Mouse (Mus musculus) layer of hippocampus, adult 18-20 months (tissue): ENCODE data around the gene Olfr164. TPM values are rescaled to one million over a fixed set of nuclear protein-coding genes. Genes with fewer than 3 reads are reported as not detected.

ENCODE experiments used
- DNase-seq, 2 experiments: peaks; one replicate each; pipeline ENCODE4 v3.0.0; 2022; ENCODE audit warnings: low spot score in 2 of 2
- long read RNA-seq: library from polyadenylated mRNA; stranded (forward); transcript quantifications from one replicate; pipeline ENCODE4 v2.0.0, GENCODE M21; 2021
- microRNA-seq, 2 experiments: library from miRNA; unstranded; fragments of <30 nt; microRNA quantifications; one replicate each; pipeline ENCODE4 v1.2.0; 2021
- total RNA-seq, 2 experiments: library from RNA; stranded (reverse); gene quantifications; 2 replicates each; pipeline ENCODE4 v1.2.3; 2021

The Olfr164 gene
- not detected for total RNA-seq
- long read RNA-seq = 0 reads

DNA sequence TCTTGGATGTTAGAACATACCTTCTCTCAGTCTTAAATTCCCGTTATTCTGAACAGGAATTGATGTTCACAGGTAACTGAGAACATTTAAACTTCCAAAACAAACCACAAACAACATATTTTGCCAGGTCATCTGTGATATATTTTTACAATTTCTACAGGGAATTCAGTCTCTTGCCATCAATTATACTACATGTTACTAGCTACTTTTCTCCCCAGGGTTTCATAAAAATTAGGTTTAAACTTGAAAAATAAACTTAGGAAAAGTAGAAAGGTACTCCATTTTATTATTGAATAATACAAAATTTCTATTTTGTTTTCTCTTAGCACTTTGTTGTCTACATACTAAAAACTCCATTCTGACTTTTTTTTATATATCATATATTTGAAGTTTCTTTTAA, at the start of gene Olfr164:
Gene Olfr164 (minus strand): TSS at position 101 of the 400 bp plus-strand sequence.
- DNase-seq = no peak

DNA sequence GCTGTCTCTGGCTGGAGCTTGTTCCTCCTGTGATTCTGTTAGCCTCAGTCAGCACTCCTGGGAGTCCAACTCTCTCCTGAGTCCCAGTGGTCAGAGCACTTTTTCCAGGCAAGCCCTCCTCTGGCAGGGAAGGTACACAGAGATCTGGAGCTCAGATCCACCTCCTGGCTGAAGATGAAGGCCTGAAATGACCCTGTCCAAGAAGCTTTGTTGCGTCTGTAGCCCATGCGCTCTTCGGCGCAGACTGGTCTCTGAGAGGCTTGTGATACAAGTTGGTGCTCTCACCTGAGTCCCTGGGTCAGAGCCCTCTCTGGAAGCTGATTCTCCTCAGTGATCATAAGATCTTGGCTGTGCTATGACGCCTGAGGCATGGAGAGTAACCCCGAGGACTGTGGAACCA, 35.2 kb upstream of the Olfr164 start:
- no peak for DNase-seq

DNA sequence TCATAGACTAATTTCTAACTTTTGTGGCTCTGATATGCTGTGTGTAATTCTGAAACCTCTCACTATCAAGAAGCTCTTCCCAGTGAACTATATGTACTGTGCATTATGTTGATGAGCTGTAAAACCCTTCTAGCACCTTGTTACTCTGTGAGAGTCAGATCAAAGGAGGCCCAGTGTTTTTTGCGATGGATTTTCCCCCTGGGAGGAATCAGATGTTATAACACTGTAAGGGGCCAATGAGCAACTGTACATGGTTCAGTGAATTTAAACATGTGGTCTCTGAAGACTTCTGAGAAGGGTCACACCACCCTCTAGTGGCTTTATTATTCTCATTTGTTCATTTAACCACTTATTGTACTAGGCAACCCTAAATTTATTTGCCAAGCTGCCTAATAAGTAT, 50.6 kb downstream of the Olfr164 start:
- DNase-seq = no peak

DNA sequence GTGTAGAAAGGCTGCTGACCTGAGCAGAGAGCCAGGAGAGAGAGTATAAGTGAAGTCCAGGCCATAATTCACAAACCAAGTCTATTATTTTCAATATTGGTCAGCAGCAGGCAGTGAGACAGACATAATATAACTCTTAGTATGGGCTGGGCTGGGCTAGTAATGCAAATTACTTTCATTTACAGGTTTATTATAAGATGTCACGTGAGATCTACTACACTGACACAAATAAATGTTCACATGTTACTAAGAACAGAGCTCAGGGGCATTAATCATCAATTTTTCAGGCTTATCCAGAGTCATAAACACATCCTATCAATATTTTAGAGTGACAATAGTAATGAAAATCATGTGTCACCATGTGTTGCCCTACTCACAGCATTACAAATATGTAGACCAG, 53.1 kb downstream of the Olfr164 start:
- no peak for DNase-seq

DNA sequence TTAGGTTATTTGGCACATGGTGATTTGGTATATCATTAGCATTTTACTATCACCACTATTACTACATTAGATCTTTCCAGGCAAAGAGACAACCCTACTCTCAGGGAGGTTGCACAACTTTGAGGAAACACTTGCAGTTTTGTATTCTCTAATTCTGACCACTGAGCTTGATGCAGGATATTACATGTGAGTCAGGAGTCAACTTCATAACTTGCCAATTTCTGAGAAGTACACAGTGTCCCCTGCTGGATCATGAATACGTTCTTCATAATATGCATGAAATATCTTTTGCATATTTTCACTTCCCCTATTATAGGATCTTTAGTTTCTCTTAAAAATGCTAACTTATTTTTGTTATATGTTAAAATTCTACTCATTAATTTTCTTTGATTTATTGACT, 68.0 kb downstream of the Olfr164 start:
- no peak for DNase-seq

DNA sequence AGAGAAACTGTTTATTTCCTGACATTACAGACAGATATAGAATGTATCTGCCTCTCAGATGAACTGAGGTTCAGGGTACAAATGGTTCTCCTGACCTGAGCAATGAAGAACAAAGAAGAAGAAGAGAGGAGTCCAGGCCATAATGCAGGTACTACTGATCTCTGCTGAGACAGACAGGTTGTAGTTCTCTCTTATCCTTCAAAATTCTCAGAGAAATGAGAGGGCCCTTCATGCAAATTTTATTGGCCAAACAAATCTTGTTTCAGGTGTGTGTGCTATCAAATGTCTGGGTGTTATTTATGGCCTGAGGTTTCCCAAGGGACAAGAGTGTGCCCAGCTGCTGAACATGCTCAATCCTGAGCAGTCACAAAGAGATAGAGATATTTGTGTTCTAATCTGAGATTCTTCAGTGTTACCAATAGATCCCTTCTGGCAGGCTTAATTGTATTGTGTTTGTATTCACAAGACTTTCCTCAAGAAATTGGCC, 72.3 kb downstream of the Olfr164 start:
- DNase-seq = no peak

DNA sequence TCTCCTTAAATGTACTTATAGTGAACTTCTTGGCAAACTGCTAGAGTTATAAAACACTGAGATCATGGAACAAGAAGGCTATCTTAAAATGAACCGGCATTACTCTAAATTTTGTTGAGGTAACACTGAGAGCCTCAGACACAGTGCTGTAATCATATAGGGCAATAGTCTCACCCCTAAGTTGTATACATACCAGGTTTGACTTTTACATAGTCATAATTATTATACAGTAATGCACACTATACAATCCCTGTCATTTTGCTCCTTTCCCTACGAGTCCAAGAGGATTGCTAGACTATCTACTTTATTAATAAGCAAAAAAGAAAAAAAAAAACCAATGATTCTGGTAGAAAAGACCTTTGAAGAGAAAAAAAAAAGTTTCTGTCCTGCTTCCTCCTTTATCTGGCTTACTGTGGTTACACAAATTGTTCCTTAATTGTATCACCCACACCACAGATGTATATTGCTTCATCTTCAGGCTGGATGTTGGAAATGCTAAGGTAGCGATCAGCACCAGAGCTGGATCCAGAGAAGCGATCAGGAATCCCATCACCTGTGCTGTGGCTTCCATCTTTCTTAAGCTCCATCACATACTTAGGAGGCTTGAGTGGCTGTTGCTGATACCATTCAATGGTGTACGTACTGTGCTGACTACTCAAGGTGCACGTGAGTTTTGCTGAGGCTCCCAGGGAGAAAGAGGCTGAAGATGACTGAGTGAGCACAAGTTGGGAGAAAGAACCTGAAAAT, 72.9 kb downstream of the Olfr164 start:
- DNase-seq = no peak

DNA sequence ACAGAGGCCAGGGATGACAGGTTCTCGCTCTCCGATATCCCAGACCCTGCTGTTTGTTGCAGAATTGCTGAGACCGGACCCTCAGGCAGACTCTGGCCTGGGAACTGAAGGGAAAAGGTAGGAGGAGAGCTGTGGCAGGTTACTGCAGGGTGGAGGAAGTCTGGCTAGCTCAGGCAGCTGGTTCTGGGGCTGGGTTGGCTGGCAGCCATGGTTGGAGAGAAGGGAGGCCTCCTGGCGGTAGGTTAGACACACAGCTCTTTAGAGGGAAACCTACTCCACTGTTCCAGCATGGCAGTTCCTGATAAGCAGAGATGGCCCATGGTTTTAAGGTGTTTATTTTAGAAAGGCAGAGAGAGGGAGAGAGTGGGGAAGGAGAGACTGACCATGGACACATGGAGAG, 77.1 kb downstream of the Olfr164 start:
- DNase-seq = no peak

Small RNA genes within 50 kb of the gene (microRNA-seq; reads per million reads assigned to microRNA genes)
- 0 reads per million in 2 experiments for gene Gm23612

Other genes starting within 250 kb of the Olfr164 start
- not detected for gene Olfr165, start 109.1 kb upstream of the Olfr164 start, total RNA-seq
- gene Olfr166, start 169.6 kb upstream of the Olfr164 start, total RNA-seq = not detected
- gene Olfr167, start 208.2 kb upstream of the Olfr164 start, total RNA-seq = not detected
- gene Olfr168, start 221.5 kb upstream of the Olfr164 start, total RNA-seq = not detected